Mouse (Mus musculus): ENCODE measurements around the gene Arhgap28.
A peak's percentile ranks its signal among the peaks of the same experiment; 100 is the strongest.

Arhgap28 gene

GRCm38 (mm10) chr17:67989716-67990115 lies 14.2 kb downstream of the Arhgap28 start:
- no peak for DNase-seq (ENCODE audit: low spot score)

- DNase-seq (ENCODE audit: low spot score), result peak; percentile 80
Observed at GRCm38 (mm10) chr17:67988920-67989621, 14.8 kb downstream of the Arhgap28 start.

- DNase-seq (ENCODE audit: low spot score), result no peak
Observed at GRCm38 (mm10) chr17:67985532-67985931, 18.4 kb downstream of the Arhgap28 start.

- no peak for DNase-seq (ENCODE audit: low spot score)
Observed at GRCm38 (mm10) chr17:67980573-67980972, 23.3 kb downstream of the Arhgap28 start.

- no peak for DNase-seq (ENCODE audit: low spot score)
Observed at GRCm38 (mm10) chr17:67979248-67979647, 24.7 kb downstream of the Arhgap28 start.

- peak; percentile 67 for DNase-seq (ENCODE audit: low spot score)
Observed at GRCm38 (mm10) chr17:67978786-67979185, 25.1 kb downstream of the Arhgap28 start.

GRCm38 (mm10) chr17:67976465-67976864 lies 27.5 kb downstream of the Arhgap28 start:
- no peak for DNase-seq (ENCODE audit: low spot score)

- DNase-seq (ENCODE audit: low spot score), result peak; percentile 33
Observed at GRCm38 (mm10) chr17:67976027-67976426, 27.9 kb downstream of the Arhgap28 start.

GRCm38 (mm10) chr17:67974679-67975078 lies 29.2 kb downstream of the Arhgap28 start:
- no peak for DNase-seq (ENCODE audit: low spot score)

- no peak for DNase-seq (ENCODE audit: low spot score)
Observed at GRCm38 (mm10) chr17:67966853-67967540, 36.9 kb downstream of the Arhgap28 start.

GRCm38 (mm10) chr17:67962858-67963257 lies 41.1 kb downstream of the Arhgap28 start:
- DNase-seq (ENCODE audit: low spot score), result no peak

GRCm38 (mm10) chr17:67962020-67962419 lies 41.9 kb downstream of the Arhgap28 start:
- DNase-seq (ENCODE audit: low spot score), result no peak

- DNase-seq (ENCODE audit: low spot score), result no peak
Observed at GRCm38 (mm10) chr17:67958909-67959308, 45.0 kb downstream of the Arhgap28 start.

- no peak for DNase-seq (ENCODE audit: low spot score)
Observed at GRCm38 (mm10) chr17:67957603-67958002, 46.3 kb downstream of the Arhgap28 start.

- no peak for DNase-seq (ENCODE audit: low spot score)
Observed at GRCm38 (mm10) chr17:67955876-67956690, 47.8 kb downstream of the Arhgap28 start.

GRCm38 (mm10) chr17:67954961-67955360 lies 49.0 kb downstream of the Arhgap28 start:
- no peak for DNase-seq (ENCODE audit: low spot score)

GRCm38 (mm10) chr17:67950523-67951213 lies 53.3 kb downstream of the Arhgap28 start:
- no peak for DNase-seq (ENCODE audit: low spot score)

- DNase-seq (ENCODE audit: low spot score), result no peak
Observed at GRCm38 (mm10) chr17:67948601-67949000, 55.3 kb downstream of the Arhgap28 start.

GRCm38 (mm10) chr17:67945453-67945852 lies 58.5 kb downstream of the Arhgap28 start:
- no peak for DNase-seq (ENCODE audit: low spot score)

- no peak for DNase-seq (ENCODE audit: low spot score)
Observed at GRCm38 (mm10) chr17:67944256-67944655, 59.7 kb downstream of the Arhgap28 start.

- no peak for DNase-seq (ENCODE audit: low spot score)
Observed at GRCm38 (mm10) chr17:67941026-67941425, 62.9 kb downstream of the Arhgap28 start.

GRCm38 (mm10) chr17:67937050-67937449 lies 66.9 kb downstream of the Arhgap28 start:
- DNase-seq (ENCODE audit: low spot score), result no peak
